Mouse (Mus musculus): ENCODE measurements around the gene Hmga1.

The Hmga1 gene

GRCm38 (mm10) chr17:27556315-27557011, at the start of gene Hmga1:
Hmga1 (plus strand) TSS chr17:27556497.
- DNase-seq = peak; percentile 88

DNA sequence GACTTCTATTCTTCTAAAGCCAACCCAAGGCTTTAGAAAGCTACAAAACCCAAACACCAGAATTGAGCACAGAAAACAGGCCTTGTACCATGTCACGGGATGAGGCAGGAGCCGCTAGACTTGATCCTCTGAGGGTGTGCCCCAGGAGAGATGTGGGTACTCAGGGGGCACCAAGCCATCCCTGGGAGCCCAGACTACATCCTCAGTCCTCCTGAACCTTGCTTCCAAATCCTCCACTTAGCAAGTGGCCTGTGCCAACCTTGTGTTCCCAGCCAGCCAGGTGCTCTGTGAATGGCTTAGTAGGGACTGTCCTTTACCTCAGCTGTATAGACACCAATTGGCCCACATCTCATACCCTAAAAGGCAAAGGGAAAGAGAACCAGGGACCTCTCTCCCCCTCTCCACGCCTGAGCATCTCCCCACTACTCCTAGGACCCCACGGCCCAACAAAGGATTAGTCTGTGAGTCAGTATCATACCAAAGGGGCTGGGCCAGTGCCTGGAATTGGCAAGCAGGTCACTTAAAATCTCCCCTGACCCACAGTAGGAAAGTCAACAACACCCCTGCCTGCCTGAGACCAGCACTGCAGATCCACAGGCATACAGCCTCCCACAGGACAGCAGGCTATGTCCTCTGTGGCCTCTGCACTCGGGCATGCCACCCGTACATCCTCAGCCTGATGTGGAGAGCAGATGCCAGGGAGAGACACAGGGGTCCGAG, 49.3 kb upstream of the Hmga1 start:
- no peak for DNase-seq

GRCm38 (mm10) chr17:27507591-27507945, 48.7 kb upstream of the Hmga1 start:
- no peak for DNase-seq

GRCm38 (mm10) chr17:27508002-27508401, 48.3 kb upstream of the Hmga1 start:
- no peak for DNase-seq

DNA sequence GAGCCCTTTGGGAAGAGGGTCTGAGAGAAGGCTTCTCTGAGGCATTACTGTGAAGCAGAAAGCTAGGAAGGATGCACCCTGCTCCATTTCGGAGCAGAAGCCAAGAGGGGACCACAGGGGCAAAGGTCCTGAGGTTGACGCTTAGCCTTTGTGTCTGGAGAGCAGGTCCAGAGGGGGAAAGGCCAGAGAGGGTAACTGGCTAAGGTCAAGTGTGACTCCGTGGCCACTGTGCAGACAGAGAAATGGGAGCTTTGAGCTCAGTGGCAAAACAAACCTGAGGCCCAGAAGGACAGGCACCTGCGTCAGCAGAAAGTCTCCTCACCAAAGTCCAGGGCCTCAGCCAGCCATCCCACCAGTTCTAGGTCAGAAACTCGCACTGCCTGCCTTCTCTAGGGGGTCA, 47.8 kb upstream of the Hmga1 start:
- no peak for DNase-seq

DNA sequence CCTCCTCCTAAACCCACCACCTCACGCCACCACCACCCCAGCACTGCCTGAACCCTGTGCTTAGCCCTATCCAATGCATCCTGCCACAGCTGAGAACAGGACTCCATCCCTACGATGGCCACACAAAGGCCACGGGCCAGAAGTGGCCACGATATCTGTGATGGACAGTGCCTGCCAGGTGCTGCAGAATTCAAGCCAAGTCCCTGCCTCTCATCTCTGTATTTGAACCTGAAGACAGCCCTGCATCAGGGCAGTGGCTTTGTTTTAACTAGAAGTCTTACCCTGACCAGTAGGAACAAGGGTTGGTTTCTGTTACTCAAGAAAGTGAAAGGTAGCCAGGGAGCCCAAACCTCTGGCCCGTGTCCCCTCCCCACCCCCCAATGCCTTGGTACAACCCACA, 47.2 kb upstream of the Hmga1 start:
- DNase-seq = no peak

GRCm38 (mm10) chr17:27510258-27511124, 45.8 kb upstream of the Hmga1 start:
- DNase-seq = no peak

DNA sequence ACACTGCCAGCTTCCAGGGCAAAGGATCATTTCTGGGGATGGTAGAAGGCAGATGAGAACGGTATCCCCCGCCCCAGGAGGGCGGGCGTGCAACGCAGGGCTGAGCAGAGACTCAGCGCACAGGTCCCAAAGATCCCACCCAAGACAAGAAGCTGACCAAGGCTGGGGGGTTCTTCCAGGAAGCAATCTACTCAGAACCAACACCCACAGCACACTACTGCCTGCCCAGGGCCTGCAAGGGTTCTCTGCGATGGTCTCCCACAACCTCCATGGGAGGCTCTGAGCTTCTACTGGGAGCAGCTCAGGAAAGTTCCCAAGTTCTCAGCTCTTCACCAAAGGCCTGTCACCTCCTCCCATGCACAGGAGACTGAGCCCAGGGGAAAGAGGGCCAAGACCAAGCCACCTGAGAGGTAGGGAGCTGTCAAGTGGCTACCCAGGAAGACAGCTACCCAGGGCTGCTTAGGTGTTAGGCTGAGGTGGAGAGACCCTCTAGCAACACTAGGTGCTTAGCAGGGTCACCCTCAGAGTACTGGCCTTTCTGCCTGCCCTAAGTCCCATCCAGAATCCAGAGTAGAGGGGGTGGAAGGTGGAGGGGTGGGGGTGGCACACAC, 45.1 kb upstream of the Hmga1 start:
- no peak for DNase-seq

DNA sequence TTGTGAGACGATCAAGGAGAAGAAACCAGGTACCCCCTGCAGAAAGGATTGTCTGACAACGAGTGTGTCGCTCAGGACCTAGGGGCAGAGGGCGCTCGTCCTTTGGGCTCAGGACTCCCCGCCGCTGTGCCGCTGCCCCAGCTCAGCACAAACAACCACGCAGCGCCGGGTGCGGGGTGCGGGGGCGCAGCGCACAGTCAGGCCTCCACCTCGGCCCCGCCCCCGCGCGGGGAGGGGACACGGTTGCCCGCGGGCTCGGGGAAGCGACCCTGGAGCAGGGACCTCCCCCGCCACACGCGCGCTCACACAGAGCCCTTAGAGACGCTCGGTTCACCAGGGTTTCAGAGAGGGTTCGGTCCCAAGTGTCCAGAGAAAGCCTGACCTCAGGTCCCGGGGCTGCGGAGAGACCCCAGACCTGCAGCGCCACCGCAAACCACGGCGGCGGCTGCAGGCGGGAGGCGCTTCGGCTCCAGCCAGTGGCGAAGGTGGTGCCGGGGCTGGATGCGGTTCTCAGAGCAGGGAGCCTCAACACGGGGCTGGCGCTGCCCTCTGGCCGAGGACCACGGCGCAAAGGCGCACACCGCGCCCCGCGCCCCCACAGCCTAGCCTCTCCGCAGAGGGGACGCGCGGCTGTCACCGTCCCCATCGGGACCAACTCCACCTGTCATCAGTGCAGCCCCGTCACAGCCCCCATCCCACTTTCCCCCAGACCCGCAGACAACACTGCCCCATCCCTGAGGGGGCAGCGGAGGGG, 44.3 kb upstream of the Hmga1 start:
- no peak for DNase-seq

- peak; percentile 13 for DNase-seq
Measured at GRCm38 (mm10) chr17:27512619-27513161, 43.6 kb upstream of the Hmga1 start.

DNA sequence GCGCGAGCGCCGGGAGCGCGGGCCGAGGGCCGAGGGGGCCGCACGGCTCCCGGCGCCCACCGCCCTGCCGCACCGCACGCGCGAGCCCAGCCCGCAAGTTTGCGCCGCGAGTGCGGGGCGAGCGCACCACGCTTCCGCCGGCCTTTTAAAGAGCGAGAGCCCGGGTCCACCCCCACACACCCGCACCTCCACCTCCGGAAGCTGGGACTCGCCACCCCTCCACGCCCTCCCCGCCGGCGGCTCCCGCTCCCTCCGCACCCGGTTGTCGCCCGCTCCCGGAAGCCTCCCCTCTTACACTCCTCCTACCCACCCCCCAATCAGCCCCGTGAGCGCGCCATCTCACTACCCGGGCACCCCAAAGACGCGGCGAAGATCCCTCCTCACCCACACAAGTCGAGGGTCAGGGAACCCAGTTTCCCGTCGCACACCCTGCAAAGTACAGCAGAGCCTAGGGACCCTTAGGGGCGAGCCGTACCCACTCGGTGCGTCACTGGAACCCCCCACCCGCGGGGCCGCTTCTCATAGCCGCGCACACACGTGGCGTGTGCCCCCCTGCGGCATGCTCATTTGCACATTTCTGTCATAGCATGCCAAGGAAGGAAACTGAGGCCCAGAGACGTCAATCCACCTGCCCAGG, 42.9 kb upstream of the Hmga1 start:
- DNase-seq = no peak

DNA sequence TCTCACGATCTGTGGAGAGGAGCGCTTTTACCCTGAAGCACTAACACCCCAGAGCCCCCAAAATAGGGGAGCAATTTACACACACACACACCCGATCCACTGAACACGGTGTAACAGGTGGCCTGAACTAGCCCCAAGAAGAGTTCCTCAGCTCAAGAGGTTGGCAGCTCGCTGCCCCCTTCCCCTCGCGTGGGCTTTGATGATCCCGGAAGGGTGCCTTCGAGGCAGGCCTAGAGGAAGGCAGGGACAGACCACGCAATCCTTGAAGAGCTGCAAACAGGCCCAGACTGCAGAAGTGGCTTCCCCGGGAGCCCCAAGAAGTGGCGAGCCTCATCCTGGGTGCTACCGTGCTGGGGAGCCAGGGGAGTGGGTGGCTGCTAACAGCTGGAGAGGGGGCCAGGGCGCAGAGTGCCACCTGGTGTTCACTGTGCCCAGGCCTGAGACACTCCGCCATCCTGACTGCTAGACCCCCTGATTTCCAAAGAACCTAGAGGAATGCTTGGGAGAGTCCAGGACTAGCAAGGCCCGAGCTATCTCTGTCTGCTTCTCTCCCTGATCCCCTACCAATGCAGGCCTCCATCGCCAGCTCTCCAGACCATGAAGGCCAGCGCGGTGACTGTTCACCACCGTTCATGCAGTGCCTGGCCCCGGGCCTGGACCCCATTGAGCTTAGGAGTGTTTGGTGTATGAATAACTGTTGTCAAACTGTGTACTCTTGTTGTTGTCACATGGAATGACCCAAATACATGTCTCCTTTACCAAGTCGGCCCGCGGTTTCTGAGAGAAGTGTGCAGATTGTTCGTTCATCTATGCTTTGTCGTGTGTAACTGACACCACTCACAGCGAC, 42.2 kb upstream of the Hmga1 start:
- DNase-seq = no peak

DNA sequence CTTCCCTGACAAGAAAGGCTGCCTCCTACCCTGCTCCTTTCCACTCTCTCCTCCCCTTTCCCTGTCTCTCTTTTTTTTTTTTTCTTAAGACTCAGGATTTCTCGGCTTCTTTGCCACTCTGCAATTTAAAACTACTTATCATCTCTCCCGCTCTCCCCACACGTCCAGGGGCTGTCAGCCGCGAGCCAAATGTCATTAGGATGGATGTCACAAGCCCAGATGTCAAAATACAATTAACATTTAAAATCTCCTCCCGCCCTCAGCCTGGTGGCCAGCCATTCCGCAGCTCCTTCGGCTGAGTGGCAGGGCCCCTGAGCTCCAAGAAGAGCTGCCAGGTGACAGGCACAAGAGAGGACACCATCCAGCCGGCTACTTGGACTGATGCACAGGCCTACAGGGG, 38.0 kb upstream of the Hmga1 start:
- DNase-seq = no peak

DNA sequence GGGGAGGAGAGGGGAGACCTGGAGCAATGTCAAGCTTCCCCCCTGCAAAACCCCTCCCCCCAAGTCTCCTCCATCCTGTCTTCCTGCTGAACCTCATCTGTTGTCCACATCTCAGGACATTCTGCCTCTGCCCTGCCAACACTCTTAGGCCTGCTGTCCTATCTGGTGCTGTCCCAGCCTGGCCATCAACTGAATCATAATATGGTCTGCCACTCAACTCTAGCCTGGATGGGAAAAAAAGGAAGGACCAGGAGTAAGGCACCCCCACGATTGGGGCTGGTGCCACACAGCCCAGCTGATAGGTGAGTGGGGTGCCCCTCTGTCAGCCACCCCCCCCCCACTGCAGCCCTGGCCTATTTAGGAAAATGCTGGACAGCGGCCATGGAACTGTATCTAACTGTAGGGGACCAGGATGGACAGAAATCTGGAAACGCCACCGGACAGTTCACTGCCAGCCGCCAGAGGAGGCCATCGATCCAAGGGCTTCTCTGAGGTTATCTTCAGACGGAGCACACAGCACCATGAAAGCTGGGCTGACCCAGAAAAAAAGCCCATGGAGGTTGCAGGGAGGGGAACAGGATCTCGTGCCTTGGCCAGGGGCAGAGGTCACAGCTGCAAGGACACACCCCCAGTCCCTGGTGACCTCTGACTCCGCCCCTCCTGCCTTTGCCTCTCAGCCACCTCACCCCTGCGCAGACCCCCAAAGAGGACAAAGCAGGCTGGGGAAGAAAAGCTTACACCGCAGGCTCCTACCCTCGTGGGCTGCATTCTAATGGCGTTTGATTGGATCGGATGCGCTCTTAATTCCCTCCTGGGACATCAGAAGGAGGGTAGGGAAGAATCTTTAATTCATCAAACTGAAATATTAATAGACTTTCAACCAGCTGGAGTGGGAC, 37.3 kb upstream of the Hmga1 start:
- no peak for DNase-seq

DNA sequence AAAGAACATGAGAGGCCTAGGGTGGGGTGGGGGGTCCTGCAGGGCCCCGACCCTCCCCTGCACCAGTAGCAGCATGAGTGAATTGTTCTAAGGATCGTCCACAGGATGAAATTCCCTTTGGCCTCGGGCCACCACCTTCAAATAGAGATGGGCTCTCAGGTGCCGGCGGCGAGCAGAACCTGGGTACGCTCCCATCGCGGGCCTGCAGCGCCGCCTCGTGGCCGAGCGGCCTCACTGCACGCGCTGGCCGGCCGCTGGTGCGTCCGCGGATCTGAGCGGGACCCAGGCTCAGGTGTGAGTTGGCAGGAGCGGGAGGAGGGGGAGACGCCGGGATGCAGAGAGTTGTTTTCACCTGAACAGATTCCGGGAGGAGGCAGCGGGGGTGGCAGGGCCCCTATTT, 35.7 kb upstream of the Hmga1 start:
- peak; percentile 64 for DNase-seq

DNA sequence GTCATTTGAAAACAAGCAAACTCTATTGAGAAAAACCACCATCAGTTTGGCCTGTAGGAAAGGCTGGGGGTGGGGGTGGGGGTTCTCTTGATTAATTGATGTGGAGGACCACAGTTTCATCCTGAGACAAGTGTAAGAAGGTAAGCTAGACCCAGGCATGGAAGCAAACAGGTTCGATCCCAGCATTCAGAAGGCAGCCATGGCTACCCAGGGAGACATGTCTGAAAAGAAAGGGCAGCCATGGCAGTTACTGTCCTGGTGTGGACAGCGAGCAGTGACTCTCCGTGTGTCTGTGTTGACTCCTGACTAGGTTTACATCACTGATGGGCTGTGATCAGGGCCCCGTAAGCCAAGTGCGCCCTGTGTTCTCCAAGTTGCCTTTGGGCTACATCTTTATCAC, 35.0 kb upstream of the Hmga1 start, which contains the start of gene Grm4:
Grm4 (minus strand) TSS at position 101 of the 400 bp plus-strand sequence.
- DNase-seq = no peak

DNA sequence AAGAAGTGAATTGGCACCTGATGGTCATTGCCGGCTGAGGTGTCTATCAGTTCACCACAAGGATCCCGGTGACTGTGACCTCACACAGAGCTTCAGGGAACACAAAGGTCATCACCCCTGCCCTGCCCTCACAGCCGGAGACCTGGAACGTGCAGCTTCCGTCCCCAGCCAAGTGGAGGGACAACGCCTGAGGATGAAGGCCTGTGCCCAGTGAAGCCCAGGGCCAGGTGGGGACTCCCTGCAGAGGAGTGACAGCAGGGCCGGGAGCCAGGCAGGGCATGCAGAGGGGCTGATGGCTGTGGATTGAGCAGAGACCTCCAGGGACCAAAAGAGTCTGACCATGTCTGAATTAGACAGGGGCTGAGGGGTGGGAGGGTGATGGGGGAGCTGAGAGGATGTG, 33.2 kb upstream of the Hmga1 start:
- DNase-seq = no peak

DNA sequence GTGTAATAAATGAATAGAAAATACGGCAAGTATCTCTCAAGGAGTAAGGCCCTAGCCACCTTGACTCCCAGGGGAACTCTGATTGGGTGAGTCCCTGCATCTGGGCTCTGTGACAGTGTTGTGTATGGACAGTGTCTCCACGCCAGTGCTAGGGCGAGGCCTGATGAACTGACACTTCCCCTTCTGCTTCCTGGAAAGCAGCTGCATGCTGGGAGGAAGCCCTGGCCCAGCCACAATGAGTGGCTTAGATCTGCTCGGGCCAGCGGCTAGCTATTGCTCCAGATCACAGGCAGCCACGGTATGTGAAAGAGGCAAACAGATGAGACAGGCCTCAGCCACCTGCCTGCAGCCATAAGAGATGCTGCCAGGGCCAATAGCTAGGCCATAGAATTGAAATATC, 29.1 kb upstream of the Hmga1 start:
- no peak for DNase-seq

DNA sequence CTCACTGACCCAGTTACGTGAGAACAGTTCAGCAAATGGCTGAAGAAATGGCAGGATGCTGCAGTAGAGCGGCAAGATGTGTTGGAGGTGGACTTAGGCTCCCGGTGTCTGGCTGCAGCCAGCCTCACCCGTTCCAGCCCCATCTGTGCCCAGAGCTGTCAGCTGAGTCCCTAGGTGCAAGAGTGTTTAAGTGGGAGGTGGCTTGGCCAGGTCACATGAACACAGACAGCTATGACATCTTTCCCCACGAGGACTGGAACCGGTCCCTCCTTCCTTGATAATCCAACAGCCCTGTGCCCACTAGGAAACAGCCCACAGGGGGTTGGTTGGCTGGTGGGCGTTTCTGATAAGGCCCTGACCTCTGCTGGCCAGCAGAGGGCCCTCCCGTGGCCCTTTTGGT, 28.3 kb upstream of the Hmga1 start:
- no peak for DNase-seq

DNA sequence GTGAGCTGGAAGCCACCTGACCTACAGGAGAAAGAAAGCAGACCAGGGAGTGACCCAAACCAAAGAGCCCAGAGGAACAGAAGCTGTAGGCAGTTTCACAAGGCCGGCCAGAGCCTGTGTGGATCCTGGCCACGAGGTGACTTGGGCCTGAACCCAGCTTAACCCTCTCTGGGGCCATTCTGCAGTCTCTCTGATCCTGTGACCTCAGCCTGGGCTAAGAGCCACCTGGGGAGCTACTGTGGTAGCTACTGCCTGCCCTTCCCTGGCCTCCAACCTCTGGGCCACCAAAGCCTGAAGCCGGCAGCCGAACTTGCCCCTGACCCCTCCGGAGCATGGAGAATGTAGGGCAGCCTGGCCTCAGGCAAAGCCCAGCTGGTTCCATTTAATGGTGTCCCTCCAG, 27.5 kb upstream of the Hmga1 start:
- DNase-seq = no peak
